Mouse (Mus musculus) activated CD4-positive, CD25-positive, alpha-beta regulatory T cell, adult 4 months (primary cell): Measurements from ENCODE around the gene Csdc2. TPM values are rescaled to one million over a fixed set of nuclear protein-coding genes. Genes with fewer than 3 reads are reported as not detected.
"Not testable (repeated sequence)": the region's sequence is repeated elsewhere in the genome, so short reads cannot be mapped to it uniquely, and the experiment has no call there.

Source experiments
- ATAC-seq: one replicate; pipeline ENCODE4 v1.8.0; 2017
- polyA plus RNA-seq, 2 experiments: library from polyadenylated mRNA; unstranded; fragments of 100-300 nt; shearing (Covaris generic); gene quantifications; one replicate each; pipeline ENCODE4 v1.2.1; 2017

Csdc2 gene
- not detected for polyA plus RNA-seq

DNA sequence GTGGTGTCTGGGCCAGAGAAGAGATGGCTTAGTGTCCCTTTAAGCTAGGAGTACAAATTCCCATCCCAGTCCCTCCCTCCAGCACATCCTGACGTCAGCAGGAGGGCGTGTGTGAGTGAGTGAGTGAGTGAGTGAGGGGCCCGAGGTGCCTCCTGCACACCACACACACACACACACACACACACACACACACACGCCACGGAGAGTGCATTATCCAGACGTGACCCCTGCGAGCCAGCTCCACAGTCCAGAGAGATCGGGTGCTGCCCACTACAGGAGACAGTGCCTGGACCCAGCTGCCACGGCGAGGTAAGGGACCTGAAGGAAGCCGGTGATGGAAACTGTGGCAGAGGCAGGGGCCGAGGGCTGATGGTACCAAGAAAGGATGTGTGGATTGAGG, at the start of gene Csdc2:
Gene Csdc2 (plus strand): TSS at position 81 of the 400 bp plus-strand sequence.
- no peak for ATAC-seq

DNA sequence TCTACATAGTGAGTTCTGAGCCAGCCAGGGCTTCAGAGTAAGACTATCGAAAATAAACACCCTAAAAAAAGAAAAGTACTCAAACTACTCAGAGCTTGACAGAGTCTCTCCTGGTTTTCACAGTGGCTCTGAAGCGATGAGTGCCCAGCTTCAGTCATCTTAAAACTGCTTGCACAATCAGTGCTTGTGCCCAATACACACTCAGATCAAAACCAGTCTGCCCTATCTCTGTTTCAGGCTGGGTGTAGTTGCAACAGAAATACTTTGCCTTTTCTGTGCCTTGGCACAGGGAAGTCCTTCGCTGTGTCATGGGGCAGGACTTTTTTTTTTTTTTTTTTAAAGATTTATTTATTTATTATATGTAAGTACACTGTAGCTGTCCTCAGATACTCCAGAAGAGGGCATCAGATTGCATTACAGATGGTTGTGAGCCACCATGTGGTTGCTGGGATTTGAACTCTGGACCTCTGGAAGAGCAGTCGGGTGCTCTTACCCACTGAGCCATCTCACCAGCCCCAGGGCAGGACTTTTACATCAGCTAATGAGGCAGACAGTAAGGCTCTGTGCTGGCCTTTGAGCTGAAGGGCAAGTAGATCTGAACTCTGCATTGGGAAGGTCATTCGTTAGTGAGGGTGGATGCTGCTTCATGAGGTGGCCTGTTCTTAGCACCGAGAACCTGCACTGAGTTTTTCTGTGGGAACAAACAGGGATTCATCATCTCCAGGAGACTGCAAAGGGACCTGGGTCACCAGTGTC, 49.6 kb upstream of the Csdc2 start:
- no peak for ATAC-seq

DNA sequence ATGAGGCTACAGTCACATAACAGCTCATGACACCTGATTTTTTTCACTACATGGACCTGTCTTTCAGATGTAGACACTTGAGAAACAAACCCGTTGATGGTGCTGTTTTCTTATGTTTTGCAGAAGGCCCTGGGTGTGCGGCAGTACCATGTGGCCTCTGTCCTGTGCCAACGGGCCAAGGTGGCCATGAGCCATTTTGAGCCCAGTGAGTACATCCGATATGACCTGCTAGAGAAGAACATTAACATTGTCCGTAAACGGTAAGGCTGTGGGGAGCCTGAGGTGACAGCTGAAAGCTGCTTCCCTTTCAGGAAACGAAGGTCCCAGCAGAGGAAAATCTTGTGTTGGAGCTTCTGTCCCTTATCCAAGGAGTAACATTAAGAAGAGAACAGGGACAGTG, 47.4 kb upstream of the Csdc2 start:
- no peak for ATAC-seq

DNA sequence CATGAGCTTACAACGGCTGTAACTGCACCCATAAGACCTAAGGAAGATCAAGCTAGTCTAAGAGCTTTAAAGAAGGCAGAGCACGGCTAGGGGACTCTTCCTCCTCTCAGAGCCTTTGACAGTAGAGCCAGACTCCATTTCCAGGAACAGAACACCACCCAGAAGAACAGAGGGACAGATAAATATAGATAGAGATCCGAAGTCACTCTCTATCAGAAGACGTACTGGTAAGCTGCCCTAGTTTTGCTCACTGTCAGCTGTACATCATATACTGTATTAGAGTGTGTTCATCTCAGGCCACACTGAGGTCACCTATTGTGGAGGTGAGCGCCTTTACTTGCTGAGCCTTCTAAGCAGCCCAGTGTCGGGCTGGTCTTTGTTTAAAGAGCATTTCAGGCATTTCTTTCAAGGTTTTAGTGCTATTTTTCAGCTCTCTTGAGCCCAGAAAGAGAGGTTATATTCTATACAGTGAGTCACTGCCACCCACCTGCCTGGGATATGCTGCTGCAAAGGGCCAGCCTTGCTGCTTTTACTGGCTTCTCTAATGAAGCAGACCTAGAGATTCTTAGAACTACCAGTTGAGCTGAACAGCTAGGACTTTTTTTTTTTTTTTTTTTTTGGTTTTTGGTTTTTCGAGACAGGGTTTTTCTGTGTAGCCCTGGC, 45.3 kb upstream of the Csdc2 start:
- ATAC-seq: no peak

DNA sequence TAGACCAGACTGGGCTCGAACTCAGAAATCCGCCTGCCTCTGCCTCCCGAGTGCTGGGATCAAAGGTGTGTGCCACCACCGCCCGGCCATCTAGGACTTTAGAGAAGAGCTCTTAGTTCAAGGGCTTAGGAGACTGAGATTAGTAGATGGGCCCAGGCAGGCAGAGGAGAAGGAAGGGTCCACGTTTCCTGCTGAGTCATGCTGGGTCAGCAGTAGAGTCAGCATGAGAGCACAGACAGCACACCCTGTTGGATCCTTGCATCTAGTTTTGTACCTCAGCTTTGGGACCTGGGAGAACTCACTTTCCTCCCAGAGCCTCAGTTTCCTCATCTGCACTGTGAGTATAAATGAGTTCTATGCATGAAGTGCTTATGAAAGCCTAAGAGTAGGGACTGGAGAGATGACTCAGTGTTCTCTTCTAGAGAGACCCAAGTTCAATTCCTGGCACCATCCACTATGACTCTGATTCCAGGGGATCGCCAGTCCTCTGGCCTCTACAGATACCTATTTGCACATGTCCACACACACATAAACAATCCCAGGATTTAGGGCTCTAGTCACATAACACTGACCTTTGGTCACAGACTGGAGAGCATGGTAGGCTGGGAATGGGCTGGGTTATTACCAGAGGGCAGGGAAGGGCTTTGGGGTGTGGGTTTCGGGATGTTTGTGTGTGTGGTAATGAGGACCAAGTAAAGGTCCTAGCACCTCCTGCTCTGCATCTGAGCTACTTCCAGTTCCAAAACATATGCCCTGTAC, 44.6 kb upstream of the Csdc2 start:
- no peak for ATAC-seq

DNA sequence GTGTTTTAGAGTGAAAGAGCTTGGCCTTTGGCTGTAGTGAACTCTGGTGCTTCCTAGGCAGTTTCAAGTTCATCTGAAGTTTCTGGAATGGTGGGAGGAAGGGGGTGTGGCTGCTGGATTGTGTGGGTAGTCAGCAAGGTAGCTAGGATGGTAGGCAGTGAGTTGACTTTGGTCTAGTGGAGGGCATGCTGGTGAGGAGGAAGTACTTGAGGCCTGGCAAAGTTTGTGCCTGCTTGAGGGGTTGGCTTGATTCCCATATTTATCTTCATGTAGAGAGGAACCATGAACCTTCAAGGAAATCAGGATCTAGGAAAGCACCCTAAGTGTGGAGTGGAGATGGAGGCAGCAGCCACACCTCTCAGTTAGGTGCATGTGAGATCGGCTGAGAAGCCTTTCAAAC, 42.6 kb upstream of the Csdc2 start:
- ATAC-seq: no peak

DNA sequence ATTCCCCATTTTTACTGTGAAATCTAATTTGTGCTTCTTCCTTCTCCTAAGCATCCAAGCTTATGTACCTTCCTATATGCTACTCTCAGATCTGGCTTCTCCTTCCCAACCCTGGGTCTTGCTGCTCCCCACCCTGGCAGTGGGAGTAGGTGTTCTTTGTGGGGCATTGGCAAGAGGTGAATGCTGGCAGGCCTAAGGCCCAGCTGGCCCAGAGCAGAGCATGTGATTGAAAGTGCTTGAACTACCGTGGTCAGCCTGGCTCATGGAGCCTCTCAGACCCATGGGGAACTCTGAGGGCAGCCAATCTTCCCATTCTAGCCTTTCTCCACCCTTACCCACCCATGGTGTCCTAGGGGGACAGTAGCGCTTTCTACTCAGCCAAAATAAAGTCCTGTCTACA, 40.2 kb upstream of the Csdc2 start:
- no peak for ATAC-seq

DNA sequence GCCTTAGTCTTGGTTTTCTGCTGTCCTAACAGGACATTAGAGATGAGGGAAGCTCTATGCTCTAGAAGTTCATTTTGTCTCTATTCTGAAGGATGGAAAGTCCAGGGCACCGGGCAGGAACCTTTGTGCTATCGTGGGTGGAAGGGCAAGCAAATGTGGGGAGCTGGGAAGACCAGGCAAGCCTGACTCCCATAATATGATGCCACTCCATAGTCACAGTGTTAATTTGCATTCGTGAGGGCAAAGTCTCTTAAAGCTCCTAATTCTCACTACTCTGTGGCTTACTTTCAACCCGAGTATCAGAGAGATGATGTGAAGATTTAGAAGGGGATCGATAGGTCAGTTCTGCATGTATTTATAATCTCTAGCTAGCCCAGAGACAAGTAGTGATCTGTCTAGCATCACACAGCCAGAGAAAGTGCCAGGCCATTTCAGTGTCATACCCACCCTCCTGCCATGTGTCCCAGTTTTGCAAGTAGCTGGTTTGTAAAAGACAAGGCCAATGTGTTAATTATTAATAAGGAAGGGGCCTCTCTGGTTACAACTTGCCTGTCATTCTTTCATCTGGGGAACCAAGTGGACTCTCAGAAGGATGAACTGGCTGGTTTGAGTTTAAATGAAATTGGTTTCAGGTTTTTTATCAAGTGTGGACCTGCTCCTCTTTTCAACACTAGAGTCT, 38.8 kb upstream of the Csdc2 start:
- no peak for ATAC-seq

DNA sequence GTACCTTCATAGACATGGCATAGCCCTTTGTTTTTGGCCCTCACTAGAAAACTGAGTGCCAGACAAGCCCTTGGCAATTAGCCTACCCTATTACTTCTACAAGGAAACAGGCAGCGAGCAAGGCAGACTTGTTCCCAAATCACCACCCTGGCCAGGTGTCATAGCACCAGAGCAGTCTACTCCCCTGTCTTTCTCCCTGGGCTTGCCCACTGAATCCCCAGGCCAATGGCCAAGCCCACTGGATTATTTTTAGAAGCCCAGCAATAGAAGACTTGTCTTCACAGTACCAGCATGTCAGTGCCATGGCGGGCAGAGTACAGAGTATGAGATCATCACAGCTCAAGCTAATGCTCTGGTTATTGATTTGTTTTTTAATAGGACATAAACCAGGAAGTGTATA, 37.8 kb upstream of the Csdc2 start:
- no peak for ATAC-seq

DNA sequence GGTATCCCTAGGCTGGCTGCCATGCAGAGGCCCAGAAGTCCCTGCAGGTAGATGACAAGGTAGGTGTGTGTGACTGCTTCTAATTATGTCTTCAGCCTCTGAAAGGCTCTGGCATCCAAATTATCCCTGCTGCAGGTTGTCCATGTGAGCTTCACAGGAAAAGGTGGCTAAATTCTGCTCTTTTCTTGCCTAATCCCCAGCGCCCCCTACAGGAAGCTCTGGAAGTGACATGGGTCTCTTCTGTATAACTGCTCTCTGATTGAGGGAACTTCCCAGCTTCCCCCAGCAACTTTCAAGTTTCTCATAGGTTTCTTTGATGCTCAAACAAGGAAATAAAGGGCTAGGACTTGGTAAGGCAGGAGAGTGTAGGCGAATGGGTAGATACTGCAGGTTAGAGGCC, 31.6 kb upstream of the Csdc2 start:
- peak; percentile 81 for ATAC-seq

DNA sequence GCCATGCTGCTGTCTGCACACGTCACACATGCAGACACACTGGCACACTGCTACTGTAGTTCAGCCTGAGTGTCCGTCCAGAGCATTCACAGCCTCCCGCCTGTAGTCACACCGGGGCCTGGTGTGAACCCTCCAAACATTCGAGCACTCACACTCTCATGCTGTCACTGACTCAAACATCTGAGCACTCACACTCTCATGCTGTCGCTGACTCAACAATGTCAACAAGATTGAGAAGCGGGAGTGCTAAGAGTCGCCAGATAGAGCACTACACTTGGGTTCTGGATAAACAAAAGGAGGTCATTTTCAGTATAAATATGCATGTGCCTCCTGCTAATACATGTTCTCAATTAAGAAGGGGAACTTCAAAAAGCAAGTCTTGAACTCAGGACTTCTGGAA, 28.6 kb upstream of the Csdc2 start:
- no peak for ATAC-seq

DNA sequence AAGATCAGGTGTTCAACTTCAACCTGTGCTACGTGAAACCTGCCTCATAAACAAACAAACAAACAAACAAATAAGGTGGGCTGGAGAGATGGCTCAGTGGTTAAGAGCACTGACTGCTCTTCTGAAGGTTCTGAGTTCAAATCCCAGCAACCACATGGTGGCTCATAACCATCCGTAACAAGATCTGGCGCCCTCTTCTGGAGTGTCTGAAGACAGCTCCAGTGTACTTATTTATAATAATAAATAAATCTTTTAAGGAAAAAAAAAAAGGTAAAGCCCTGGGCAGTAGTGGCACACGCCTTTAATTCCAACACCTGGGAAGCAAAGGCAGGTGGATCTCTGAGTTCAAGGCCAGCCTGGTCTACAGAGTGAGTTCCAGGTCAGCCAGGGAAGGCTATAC, 27.8 kb upstream of the Csdc2 start:
- ATAC-seq: not testable (repeated sequence)

DNA sequence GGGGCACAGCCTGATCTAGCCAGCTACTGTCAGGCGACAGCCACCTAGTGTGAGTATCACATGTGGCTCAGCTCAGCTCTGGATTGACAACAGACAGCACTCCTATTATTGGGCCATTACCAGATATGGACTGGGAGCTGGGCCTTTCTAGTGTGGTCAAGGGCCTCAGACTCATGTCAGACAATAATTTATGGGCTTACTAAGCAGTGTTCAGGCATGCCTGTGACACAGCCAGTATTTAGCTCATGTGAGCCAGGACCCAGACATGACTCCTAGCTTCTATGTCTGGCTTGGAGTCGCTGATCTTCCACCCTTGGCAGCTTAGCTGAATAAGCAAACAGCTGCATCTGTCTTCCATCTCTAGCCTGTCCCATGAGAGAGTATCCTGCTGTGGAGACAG, 24.1 kb upstream of the Csdc2 start:
- ATAC-seq: no peak

DNA sequence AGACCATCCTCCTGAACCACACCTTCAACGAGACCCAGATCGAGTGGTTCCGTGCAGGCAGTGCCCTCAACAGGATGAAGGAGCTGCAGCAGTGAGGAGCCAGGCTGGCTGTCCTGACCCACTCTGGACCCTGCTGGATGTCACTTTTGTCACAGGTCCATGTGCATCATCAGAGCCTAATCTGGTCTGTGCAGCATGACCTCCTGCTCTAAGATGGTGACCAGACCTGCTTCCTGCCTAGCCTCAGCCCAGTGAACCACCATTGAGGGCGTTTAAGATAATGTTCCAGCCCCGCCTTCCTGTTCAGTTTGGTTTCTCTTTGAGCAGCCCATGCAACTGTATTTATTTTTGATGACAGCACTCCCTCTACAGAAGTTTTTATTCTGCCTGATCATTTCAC, 21.9 kb upstream of the Csdc2 start:
- ATAC-seq: no peak

DNA sequence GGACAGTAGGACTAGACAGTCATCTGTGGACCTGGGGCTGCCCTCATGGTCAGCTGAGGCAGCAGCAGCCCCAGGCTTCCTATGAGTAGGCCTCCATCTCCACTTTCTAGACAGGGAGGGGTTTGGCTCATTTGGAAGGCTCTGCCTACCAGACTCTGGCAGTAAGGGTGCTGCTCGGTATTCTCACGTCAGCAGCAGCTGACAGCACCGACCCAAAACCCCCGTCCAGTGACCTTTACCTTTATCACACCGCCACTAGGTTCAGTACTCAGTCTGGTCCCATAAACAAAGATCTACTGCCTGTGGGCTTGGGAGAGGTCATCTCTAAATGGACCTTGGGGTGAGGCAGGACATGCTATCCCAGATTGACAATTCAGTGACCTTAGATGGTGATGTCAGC, 20.9 kb upstream of the Csdc2 start:
- ATAC-seq: no peak

DNA sequence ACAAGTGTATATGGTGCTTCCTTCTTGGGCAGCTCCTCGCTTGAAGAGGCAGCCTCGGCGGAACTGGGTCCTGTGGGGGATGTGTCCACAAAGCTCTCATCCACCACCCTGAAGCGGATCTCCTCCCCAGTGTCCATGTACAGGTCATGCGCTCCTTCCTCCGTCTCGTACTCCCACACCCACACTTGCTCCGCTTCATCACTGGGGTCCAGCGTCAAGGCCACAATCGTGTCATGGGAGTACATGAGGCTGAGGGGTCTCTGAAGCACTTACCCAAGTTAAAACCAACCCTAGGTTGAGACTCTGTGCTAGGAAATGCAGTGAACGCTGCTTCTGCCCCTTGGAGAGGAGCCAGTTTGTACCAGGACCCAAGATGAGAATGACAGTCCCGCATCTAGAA, 19.4 kb upstream of the Csdc2 start:
- no peak for ATAC-seq

DNA sequence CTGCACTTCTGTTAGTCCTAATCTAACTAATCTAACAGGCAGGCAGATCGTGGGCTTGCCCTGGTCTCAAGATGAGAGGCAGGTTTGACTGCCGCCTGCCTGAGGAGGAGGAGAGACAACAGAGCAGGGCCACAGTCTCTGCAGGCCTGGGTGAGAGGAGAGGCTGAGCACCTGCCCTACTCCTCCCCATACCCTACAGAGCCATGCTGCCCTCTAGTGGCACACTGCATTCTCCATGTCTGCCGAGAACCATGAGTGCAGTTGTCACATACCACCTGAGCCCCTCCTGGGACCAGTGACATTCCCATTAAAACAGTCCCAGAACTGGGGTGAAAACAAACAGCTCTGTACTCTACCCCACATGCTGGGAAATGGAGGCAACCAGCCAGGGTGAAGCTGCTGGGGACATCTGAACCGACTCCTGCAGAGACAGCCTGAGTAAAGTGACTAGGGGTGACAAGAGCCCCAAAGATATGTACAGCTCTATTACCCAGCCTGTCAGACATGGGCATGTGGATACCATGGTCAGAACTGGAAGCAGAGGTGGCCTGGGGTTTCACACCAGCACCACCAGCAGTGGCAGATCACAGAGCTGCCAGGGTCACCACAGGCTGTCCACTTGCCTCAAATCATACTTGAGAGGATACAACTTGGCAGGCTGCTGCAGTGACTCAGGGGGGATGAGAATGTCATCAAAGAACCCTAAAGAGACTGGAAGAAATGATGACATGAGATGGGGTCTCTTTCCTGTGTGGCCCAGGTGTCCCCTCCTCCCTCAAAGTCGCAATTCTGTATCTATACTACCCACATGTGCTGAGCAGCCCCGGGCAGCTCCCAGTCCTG, 18.7 kb upstream of the Csdc2 start:
- ATAC-seq: peak; percentile 66

DNA sequence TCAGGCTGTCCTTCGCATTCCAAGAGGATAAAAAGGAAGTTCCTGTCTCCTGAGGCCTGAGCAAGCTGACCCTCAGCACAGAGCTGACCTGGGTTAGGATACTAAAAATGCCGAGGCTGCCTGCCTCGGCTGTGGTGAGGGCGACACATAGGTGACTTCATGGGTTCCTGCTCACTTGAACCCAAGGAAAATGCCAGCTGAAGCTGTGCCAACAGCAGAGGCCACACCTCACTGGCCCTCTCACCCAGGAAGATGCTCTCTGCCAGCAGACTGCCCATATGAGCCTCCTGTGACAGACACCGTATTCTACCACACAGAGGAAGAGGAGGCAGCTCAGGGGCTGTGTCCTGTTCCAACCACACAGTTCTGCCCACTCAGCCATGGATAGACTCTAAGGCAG, 17.5 kb upstream of the Csdc2 start:
- no peak for ATAC-seq

DNA sequence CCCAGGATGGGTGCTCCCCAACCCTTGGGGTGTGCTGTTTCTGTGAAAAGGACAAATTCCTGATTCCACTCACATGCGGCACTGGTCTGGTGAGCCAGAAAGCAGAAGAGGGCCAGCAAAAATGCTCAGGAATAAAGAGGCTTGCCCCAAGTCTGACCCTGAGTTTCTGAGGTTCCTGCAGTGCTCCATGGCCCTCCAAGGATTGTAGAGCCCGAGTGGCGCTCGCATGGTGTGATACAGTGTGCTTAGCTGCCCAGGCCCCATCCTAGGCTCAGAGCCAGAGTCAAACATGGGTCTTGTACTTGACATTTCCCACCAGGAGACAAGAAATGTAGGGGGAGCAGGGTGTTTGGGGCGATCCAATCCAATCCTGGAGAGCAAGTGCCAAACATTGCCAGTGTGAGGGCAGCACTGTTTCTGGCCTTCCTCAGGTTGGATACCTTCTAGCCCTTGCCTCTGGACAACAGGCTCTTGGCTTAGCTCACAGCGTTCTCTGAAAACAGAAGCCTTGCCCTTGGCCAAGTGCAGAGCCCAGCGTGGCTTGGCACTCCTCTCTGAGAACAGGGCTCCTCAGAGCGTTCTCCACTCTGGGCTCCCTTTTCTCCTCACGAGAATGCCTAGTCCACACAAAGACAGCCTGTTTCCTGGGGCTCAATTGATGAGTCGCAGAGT, 15.9 kb upstream of the Csdc2 start:
- no peak for ATAC-seq

DNA sequence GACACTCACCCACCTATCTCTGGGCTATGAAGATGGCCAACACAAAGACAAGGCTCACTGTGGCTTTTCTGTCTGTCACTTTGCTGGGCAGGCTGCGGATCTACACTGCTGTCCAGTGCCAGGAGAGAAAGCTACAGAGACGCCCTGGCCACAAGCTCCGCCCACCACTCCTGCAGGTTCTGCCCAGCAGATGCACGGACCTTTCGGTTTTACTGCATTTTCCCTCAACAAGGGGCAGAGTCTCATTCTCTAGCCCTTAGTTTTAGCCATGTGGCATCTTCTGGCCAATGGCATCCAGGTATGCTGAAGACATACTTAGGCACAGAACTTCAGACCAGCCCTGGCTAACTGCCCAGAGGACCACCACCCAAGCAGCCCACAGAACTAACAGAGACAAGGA, 15.3 kb upstream of the Csdc2 start:
- ATAC-seq: no peak

DNA sequence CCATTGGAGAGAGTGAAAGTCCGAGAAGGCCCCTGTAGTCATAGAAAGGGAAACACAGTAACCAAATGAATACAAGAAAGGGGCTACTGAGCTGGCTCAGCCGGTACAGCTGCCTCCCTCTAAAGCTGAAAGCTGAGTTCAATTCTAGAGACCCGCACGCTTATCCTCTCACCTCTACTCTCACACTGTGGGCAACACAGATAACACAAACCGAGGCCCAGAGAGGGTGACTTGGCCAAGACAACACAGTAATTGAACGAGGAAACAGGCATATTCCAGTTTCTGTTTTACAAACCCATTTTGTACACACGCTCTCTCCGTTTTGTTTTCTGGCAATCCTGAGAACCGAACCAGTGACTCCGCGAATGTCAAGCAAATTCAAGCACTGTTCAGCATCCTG, 11.6 kb upstream of the Csdc2 start:
- ATAC-seq: no peak
